Mouse (Mus musculus) adrenal gland, postnatal 25 days (tissue): ENCODE results near the gene Fat2. TPM values are rescaled to one million over a fixed set of nuclear protein-coding genes. Genes with fewer than 3 reads are reported as not detected.

Source experiments
- DNase-seq: peaks from one replicate; pipeline ENCODE4 v3.0.0; 2021; ENCODE audit warnings: mixed read lengths
- total RNA-seq: library from RNA; stranded (reverse); gene quantifications from 2 replicates; pipeline ENCODE4 v1.2.3, GENCODE M21; 2021

Fat2 gene
- total RNA-seq, 1 experiment from 2014 or later: not detected

DNA sequence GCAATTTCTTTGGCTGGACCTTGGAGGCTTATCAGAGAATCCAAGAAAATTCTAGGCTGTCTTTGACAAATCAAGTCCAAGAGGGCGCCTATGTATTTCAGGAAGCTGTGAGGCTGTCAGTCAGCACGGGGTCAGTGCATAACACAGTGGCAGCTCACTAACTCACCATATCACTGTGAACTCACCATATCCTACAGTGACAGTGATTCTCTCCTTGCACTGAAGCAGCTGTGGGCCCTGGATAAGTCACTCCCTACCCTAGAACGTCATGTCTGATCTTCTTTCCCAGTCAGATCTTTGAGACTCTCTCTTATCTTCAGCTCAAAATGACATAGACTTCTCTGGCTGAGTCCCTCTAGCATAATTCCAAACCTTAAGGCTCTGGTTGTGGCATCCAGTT is 96.9 kb downstream of the Fat2 start:
- no peak for DNase-seq

DNA sequence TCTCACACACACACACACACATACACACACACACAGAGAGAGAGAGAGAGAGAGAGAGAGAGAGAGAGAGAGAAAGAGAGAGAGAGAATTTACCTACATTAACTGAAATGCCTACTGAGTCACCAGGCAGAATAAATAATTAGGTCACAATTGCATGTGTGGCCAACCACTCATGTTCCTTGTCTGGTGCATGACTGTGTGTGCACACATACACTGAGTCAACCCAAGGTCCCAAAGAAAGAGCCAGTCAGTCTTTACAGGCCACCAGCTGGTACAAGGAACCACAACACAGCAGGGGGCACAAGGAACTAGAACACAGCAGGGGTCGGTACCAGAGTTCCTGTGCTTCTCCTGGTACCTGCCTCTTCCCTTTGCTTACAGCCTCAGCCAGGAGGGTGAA is 99.5 kb downstream of the Fat2 start:
- no peak for DNase-seq

GRCm38 (mm10) chr11:55234791-55235190 is 101.6 kb downstream of the Fat2 start:
- DNase-seq: no peak

DNA sequence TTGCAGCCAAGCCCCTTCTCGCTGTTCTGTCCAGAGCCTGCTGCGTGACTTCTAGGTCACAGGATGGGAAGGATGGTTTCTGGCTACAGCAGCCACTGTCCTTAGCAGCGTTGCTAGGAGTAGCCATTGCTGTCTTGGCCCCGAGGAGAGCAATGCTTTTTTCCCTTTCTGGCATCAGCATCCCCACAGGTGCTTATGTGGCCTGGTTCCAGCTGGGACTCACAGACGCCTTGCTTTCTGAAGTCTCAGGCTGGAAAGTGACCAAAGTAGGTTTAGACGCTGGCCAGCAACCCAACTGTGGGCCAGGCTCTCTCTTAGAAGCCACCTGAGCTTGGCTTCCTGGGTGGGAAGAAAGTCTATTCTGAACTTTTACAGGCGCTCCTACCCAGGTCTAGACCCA is 102.1 kb downstream of the Fat2 start:
- DNase-seq: no peak

DNA sequence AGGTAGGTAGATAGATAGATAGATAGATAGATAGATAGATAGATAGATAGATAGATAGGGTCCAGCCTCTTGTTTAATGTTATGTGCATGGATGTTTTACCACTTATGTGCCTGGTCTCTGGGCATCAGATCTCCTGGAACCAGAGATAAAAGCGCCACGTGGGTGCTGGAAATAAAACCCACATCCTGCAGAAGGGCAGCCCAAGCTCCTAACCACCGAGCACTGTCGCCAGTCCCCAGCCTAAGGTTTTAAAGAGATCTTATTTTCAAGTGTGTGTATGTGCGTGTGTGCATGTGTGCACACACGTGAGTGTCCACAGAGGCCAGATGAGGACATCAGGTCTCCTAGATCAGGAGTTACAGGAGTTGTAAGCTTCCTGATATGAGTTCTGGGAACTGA is 105.3 kb downstream of the Fat2 start:
- DNase-seq: no peak

- DNase-seq: no peak
Measured at GRCm38 (mm10) chr11:55221306-55221705, 115.1 kb downstream of the Fat2 start.

DNA sequence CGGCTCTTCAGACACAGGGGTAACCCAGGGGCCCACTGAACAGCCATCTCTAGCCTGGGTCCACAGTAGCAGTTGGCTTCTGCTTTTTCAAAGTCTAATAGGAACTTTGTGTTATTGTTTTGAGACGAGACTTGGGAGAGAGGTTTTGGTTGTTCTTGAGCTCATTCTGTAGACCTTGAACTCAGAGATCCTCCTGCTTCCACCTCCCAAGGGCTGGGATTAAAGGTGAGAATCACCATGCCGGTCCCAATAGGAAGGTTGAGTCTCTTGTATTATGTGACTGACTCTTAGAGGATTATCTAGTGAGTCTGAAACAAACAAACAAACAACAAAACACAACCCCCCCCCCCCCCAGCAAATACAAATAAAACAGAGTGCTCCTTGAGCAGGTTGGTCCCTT is 117.9 kb downstream of the Fat2 start:
- no peak for DNase-seq

DNA sequence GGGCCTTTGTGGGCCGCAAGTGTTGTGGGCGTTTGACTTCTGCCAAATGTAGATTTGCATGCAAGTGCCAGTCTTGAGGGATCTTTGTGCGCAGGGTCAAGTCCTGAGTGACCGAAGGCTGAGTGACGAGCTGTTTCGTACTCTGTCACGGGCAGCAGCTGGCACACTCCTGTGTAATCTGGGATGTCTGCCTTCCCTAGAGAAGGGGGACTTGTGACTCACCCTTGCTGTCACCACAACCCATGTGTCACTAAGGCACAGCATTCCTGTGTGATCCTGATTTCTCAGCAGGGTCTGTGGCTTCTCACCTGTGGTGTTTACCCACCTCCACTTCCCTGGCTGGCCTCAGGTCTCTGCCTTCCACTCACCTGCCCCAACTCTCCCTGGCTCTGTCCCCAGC is 118.5 kb downstream of the Fat2 start:
- DNase-seq: no peak

GRCm38 (mm10) chr11:55217418-55217817 is 118.9 kb downstream of the Fat2 start:
- no peak for DNase-seq

- no peak for DNase-seq
Measured at GRCm38 (mm10) chr11:55216830-55217229, 119.5 kb downstream of the Fat2 start.

GRCm38 (mm10) chr11:55216061-55216460 is 120.3 kb downstream of the Fat2 start:
- DNase-seq: no peak

- DNase-seq: no peak
Measured at GRCm38 (mm10) chr11:55214978-55215377, 121.4 kb downstream of the Fat2 start.

GRCm38 (mm10) chr11:55214161-55214560 is 122.2 kb downstream of the Fat2 start:
- no peak for DNase-seq

- DNase-seq: no peak
Measured at GRCm38 (mm10) chr11:55213518-55213917, 122.8 kb downstream of the Fat2 start.

GRCm38 (mm10) chr11:55209626-55210353 is 126.6 kb downstream of the Fat2 start:
- no peak for DNase-seq

GRCm38 (mm10) chr11:55209032-55209431 is 127.3 kb downstream of the Fat2 start:
- no peak for DNase-seq

- DNase-seq: no peak
Measured at GRCm38 (mm10) chr11:55208001-55208690, 128.2 kb downstream of the Fat2 start.

- no peak for DNase-seq
Measured at GRCm38 (mm10) chr11:55204602-55205001, 131.8 kb downstream of the Fat2 start.

DNA sequence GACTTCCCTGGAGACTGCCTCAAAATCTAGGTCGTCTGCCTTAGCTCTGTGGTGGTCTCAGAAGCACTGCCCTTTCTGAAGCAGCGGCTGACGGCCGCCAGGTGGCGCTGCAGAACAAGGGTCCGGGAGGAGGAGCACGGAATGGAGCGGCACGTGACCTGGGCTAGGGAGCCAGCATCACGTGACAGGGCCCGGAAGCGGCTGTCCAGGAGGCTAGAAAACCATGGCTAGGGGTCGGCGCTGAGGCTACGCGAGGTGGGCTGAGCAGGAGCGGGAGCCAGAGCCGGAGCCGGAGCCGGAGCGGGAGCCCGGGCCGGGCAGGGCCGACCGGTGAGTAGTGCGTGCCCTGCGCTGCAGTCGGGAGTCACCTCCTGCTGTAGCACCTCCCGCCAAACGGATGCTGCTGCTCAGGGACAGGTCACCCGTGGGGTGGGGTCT is 132.2 kb downstream of the Fat2 start, which contains the start of gene Slc36a1:
Gene Slc36a1 (plus strand): TSS at position 192 of the 438 bp plus-strand sequence.
- DNase-seq: peak; percentile 99
